Mouse (Mus musculus) inflammation-experienced regulatory T-cells, adult 6 months (primary cell): ENCODE measurements at regions not wholly inside any gene's neighbourhood (a gene's known extent, or its start where the extent isn't known, plus 50 kb on each side); places are given as distances from the start of the nearest gene placed in this dataset.
A peak's percentile ranks its signal among the peaks of the same experiment; 100 is the strongest.

Experiments used
- ATAC-seq: one replicate; pipeline ENCODE4 v1.8.0; 2017

DNA sequence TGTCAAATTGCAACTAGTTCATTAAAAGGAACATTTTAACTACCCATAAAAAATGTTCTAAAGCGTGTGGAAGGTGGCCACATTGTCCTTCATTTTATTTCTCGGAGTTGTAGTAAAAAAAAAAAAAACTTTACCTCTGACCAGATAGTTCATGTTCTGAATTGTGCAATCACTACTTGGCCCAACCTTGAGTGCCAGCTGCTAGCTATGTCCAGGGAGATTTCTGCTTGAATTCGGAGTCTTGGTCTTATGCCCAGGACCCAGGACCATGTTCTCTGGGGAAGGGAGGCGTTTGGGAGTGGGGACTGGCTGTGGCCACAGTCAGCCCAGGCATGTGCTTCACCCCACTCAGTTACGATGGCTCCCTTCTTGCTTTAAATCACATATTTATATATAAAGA lies 54.9 kb upstream of the Atp1b3 start:
- no peak for ATAC-seq

DNA sequence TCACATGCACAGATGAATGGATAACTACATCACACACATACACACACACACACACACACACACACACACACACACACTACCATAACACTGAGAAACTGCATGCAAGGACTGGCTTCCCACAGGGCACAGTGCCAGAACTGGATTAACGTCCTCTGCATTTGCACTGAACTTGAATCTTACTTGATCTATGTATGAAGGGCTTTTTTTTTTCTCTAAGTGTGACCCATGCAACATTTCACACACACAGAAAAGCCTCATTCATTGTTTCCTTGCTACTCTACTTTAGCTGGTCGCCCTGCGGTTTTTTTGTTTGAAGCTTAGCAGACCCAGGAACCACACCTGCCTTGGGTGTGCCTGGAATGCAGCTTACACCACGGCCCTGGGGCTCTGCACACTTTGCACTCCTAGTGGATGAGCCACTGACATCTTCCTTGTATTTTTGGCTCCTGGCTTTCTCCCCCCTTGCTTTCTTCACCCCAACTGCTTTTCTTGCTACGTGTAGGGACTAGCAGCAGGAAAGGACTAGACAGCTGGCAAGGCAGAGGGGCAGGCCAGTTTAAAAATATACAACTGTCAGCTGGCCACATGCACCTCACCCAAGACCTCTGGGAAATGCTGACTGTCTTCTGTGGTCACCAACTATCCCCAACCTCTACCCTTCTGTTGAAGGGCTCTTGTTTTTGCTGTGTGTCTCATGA lies 51.8 kb upstream of the Atp1b3 start:
- peak; percentile 46 for ATAC-seq
